Mouse (Mus musculus) small intestine, adult 2 months (tissue): ENCODE measurements around the gene Rnase9.

Experiments
- CTCF ChIP-seq: fragments of 200-500 bp; IDR thresholded peaks from 2 replicates; pipeline ENCODE4 v1.5.1; 2012; ENCODE audit warnings: low read depth, mild to moderate bottlenecking, control low read depth, inconsistent platforms, low read length, moderate library complexity, mixed read lengths; ENCODE audit not compliant: insufficient replicate concordance, insufficient read length; ENCODE audit errors: extremely low read depth
- POLR2A ChIP-seq: fragments of 200-500 bp; IDR thresholded peaks from 2 replicates; pipeline ENCODE4 v1.6.1; 2012; ENCODE audit warnings: low read depth, mild to moderate bottlenecking, control low read depth, inconsistent platforms, low read length, moderate library complexity

- no peak for TF ChIP-seq CTCF
- TF ChIP-seq POLR2A, result no peak
Measured at GRCm38 (mm10) chr14:51079180-51079579, 37.5 kb upstream of the Rnase9 start.
